Mouse (Mus musculus) kidney, adult 18-20 months (tissue): ENCODE measurements around the gene Ggcx.
A peak's percentile ranks its signal among the peaks of the same experiment; 100 is the strongest.

Experiments used
- DNase-seq: peaks from one replicate; pipeline ENCODE4 v3.0.0; 2021

Ggcx gene

GRCm38 (mm10) chr6:72388266-72388665 lies 25.8 kb upstream of the Ggcx start:
- no peak for DNase-seq

GRCm38 (mm10) chr6:72388791-72389329 lies 25.2 kb upstream of the Ggcx start:
- DNase-seq, result no peak

GRCm38 (mm10) chr6:72389471-72389940 lies 24.6 kb upstream of the Ggcx start:
- DNase-seq, result no peak

- peak; percentile 89 for DNase-seq
These were observed 24.0 kb upstream of the Ggcx start, which contains the start of gene Vamp8 for GRCm38 (mm10) chr6:72389941-72390771. Vamp8 (minus strand) TSS chr6:72390703.

GRCm38 (mm10) chr6:72390795-72391521 lies 23.1 kb upstream of the Ggcx start:
- DNase-seq, result peak; percentile 86

GRCm38 (mm10) chr6:72392341-72392740 lies 21.8 kb upstream of the Ggcx start:
- DNase-seq, result no peak

- no peak for DNase-seq
These were observed 17.3 kb upstream of the Ggcx start for GRCm38 (mm10) chr6:72396837-72397251.

- DNase-seq, result no peak
These were observed 14.1 kb upstream of the Ggcx start for GRCm38 (mm10) chr6:72399967-72400366.

- DNase-seq, result peak; percentile 88
These were observed 12.2 kb upstream of the Ggcx start for GRCm38 (mm10) chr6:72401875-72402274.

GRCm38 (mm10) chr6:72405356-72405755 lies 8.8 kb upstream of the Ggcx start:
- DNase-seq, result no peak

GRCm38 (mm10) chr6:72407119-72407518 lies 7.0 kb upstream of the Ggcx start:
- peak; percentile 89 for DNase-seq

GRCm38 (mm10) chr6:72409567-72409966 lies 4.5 kb upstream of the Ggcx start:
- DNase-seq, result peak; percentile 64

- no peak for DNase-seq
These were observed 4.1 kb upstream of the Ggcx start for GRCm38 (mm10) chr6:72410003-72410402.

GRCm38 (mm10) chr6:72410518-72410917 lies 3.6 kb upstream of the Ggcx start:
- no peak for DNase-seq

GRCm38 (mm10) chr6:72415181-72415580 lies 1.1 kb downstream of the Ggcx start:
- no peak for DNase-seq

- DNase-seq, result no peak
These were observed 2.1 kb downstream of the Ggcx start for GRCm38 (mm10) chr6:72415964-72416772.

- DNase-seq, result no peak
These were observed 4.2 kb downstream of the Ggcx start for GRCm38 (mm10) chr6:72418279-72418678.

GRCm38 (mm10) chr6:72419806-72420205 lies 5.7 kb downstream of the Ggcx start:
- no peak for DNase-seq

GRCm38 (mm10) chr6:72420901-72421300 lies 6.8 kb downstream of the Ggcx start:
- DNase-seq, result no peak

- DNase-seq, result no peak
These were observed 11.5 kb downstream of the Ggcx start for GRCm38 (mm10) chr6:72425646-72426045.

GRCm38 (mm10) chr6:72428036-72428435 lies 13.9 kb downstream of the Ggcx start:
- DNase-seq, result peak; percentile 85

- no peak for DNase-seq
These were observed 15.1 kb downstream of the Ggcx start for GRCm38 (mm10) chr6:72429061-72429842.
